Mouse (Mus musculus) adrenal gland (tissue): ENCODE results near the gene Glis3.

Experiments
- intact Hi-C: fragments of 180-260 bp; cut with DNase I; formaldehyde crosslinking; loops from one replicate; pipeline ENCODE4 v1.15.1; 2025

Gene Glis3

GRCm38 (mm10) chr19:28394826-28395583 is 284.9 kb downstream of the Glis3 start:
- intact Hi-C loops: loop anchor here (10.0 kb wide), 1 partner anchor 130 kb away; no protein-coding TSS in a partner anchor

GRCm38 (mm10) chr19:28393766-28394165 is 286.1 kb downstream of the Glis3 start:
- intact Hi-C loops: loop anchor here (10.0 kb wide), 1 partner anchor 131 kb away; no protein-coding TSS in a partner anchor

- intact Hi-C loops: loop anchor here (10.0 kb wide), 1 partner anchor 132 kb away; no protein-coding TSS in a partner anchor
These were observed 287.0 kb downstream of the Glis3 start for GRCm38 (mm10) chr19:28392838-28393237.

GRCm38 (mm10) chr19:28390920-28391319 is 289.0 kb downstream of the Glis3 start:
- intact Hi-C loops: loop anchor here (10.0 kb wide), 1 partner anchor 134 kb away; no protein-coding TSS in a partner anchor

- intact Hi-C loops: no loop called here
These were observed 290.7 kb downstream of the Glis3 start for GRCm38 (mm10) chr19:28389146-28389545.

GRCm38 (mm10) chr19:28383425-28383824 is 296.5 kb downstream of the Glis3 start:
- intact Hi-C loops: no loop called here

GRCm38 (mm10) chr19:28382168-28382911 is 297.5 kb downstream of the Glis3 start:
- intact Hi-C loops: no loop called here

- intact Hi-C loops: no loop called here
These were observed 298.4 kb downstream of the Glis3 start for GRCm38 (mm10) chr19:28381441-28381840.

GRCm38 (mm10) chr19:28380691-28381262 is 299.1 kb downstream of the Glis3 start:
- intact Hi-C loops: no loop called here

GRCm38 (mm10) chr19:28377788-28378295 is 302.0 kb downstream of the Glis3 start:
- intact Hi-C loops: loop anchor here (10.0 kb wide), 1 partner anchor 267 kb away; no protein-coding TSS in a partner anchor

GRCm38 (mm10) chr19:28376401-28376800 is 303.5 kb downstream of the Glis3 start:
- intact Hi-C loops: loop anchor here (10.0 kb wide), 1 partner anchor 268 kb away; no protein-coding TSS in a partner anchor

GRCm38 (mm10) chr19:28375746-28376145 is 304.1 kb downstream of the Glis3 start:
- intact Hi-C loops: loop anchor here (10.0 kb wide), 1 partner anchor 269 kb away; no protein-coding TSS in a partner anchor

- intact Hi-C loops: loop anchor here (10.0 kb wide), 1 partner anchor 270 kb away; no protein-coding TSS in a partner anchor
These were observed 305.4 kb downstream of the Glis3 start for GRCm38 (mm10) chr19:28374524-28374923.

- intact Hi-C loops: no loop called here
These were observed 311.7 kb downstream of the Glis3 start for GRCm38 (mm10) chr19:28368215-28368614.

- intact Hi-C loops: no loop called here
These were observed 312.6 kb downstream of the Glis3 start for GRCm38 (mm10) chr19:28367274-28367673.

GRCm38 (mm10) chr19:28366766-28367165 is 313.1 kb downstream of the Glis3 start:
- intact Hi-C loops: loop anchor here (1.0 kb wide), 1 partner anchor 200 kb away; no protein-coding TSS in a partner anchor

GRCm38 (mm10) chr19:28365897-28366296 is 314.0 kb downstream of the Glis3 start:
- intact Hi-C loops: loop anchor here (1.0 kb wide), 1 partner anchor 200 kb away; no protein-coding TSS in a partner anchor

GRCm38 (mm10) chr19:28360884-28361283 is 319.0 kb downstream of the Glis3 start:
- intact Hi-C loops: no loop called here

- intact Hi-C loops: no loop called here
These were observed 322.3 kb downstream of the Glis3 start for GRCm38 (mm10) chr19:28357595-28357994.

GRCm38 (mm10) chr19:28351068-28352066 is 328.5 kb downstream of the Glis3 start:
- intact Hi-C loops: no loop called here
